Mouse (Mus musculus): ENCODE data around the gene Miip.
A peak's percentile ranks its signal among the peaks of the same experiment; 100 is the strongest.

Gene Miip

DNA sequence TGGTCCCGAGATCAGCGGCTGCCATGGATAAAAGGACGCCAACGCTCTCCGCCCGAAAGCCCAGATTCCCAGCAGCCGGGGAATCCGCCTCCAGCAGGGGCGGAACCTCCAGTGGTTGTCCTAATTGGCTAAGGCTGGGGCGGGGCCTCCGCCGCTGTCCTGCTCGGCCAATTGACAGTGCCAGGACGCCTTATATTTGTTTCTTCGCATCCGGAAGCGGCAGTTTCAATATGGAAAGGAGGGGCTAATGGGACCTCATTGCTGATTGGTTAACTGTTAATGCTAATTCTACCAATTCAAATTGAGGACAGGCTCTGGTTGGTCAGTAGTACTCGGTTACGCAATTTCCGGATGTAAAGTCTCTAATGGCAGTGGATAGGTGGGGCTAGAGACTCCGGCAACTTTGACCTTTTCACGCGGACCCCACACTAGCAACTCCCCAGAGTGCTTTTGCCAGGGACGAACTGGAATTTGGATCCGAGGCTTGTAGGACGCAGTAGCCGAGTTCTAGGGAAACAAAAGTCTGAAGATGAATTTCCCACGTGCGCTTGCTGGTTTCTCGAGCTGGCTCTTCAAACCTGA lies at the start of gene Miip, which contains the start of gene Fv1:
Miip (minus strand) TSS at position 367 of the 582 bp plus-strand sequence.
Fv1 (plus strand) TSS at position 530 of the 582 bp plus-strand sequence.
- DNase-seq (ENCODE audit: low spot score): peak; percentile 97

DNA sequence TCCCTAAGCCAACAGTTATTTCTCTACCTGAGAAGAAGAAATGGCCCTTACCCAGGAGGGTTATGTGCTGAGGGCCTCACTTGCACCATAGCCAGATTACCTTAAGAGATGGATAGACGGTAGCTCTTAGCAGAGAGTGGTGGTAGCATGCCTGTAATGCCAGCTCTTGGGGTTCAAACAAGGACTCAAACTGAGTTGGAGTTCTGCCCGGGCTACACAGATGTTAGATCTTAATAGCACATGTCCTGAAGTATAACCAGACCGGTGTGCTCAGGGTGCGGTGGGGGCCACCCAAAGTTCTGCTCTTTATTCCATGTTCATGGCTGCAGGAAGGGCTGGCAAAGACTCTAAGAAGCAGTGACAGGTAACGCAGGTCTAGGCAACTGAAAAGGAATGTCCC lies 40.9 kb upstream of the Miip start:
- no peak for DNase-seq (ENCODE audit: low spot score)

DNA sequence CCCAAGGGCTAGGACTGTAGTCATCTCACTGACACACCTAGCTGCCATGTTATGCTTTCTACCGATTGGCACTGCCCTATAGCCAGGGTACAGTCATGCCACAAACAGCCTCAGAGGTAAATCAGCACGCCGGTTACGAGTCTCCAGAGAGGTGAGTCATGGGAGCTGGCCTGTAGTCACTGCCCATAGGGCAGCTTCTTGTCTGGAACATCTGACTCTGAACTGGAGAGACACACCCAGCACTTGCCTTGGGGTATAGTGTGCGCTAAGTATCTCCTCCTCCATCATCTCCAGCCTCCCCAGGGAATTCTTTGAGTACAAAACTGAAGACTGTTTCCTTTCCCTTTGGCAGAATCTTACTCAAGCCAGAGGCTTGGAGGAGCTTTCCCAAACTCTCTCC lies 37.6 kb upstream of the Miip start:
- DNase-seq (ENCODE audit: low spot score): no peak

DNA sequence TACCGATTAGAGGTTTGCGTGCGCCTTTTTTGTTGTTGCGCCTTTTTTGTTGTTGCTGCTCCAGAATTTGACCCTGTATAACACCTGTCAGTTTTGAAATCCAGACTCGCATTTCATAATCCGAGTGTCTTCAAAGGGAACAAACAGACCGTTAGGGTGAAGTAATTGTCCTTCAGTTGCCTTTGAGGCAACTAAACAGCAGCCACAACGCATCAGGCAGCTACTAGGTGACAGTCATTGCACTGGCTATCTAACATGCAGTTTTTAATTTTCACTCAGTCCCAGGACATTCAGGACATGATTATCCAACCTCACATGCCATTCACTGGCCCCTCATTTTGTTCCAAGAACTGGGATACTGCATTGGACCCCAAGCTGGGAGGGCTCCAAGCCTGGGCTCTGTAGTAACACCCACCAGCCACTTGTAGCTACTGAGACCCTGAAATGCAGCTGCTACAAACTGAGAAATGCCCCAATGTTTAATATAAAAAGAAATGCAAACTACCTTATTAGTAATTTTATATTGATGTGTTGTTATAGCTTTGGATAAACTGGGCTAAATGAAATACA lies 36.6 kb upstream of the Miip start:
- no peak for DNase-seq (ENCODE audit: low spot score)

DNA sequence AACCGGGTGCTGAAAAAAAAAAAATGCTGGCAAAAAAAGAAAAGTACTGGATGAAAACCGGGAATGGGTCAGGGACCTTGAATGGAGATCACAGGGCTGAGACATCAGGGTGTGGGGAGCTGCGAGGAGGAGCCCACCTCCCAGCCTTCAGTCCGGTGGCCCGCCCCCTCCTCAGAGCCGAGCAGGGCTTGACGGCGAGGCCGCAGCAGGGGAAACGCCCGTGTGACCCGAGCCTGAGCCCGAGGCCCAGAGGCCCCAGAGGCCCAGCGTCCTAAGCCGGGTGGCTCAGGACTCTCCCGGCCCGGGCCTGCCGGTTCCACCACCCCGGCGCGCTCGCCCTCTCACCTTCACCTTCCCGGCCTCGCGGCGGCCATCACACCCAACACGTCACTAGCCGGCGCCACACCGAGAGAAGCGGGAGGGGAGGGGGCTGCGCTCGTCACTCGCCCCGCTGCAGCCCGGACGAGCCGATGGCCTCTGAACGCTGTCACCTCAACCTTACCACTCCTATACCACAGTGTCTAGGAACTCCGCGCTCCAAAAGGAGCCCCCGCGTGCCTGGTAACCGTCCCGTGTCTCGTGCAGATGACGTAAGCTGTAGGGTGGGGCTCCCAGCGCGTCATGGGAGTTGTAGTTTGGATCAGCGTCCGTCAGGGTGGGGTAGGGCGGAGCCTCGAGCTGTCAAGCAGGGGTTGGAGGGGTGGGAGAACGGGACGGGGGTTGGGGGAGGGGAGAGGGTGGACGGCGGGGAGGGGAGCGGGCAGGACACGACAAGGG lies 35.9 kb upstream of the Miip start, which contains the start of gene Mfn2:
Mfn2 (minus strand) TSS at position 392 of the 777 bp plus-strand sequence.
- peak; percentile 75 for DNase-seq (ENCODE audit: low spot score)

DNA sequence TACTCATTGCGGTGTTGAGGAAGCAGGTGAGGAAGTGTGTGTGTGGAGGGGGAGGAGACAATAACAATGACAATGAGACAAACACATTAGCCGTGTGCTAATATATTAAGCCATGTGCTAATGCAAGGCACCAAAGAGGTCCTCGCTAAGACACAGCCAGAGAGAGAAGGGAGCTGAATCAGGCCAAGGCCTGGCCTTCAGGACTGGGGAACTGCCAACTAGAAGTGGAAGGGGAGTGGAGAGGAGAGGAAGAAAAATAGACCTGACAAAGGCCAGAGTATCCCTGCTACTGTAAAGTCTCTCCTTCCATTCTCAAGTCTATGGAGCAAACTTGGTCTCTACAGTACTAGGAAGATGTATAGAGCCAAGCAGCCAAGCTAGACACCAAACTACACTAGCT lies 35.0 kb upstream of the Miip start:
- DNase-seq (ENCODE audit: low spot score): no peak

DNA sequence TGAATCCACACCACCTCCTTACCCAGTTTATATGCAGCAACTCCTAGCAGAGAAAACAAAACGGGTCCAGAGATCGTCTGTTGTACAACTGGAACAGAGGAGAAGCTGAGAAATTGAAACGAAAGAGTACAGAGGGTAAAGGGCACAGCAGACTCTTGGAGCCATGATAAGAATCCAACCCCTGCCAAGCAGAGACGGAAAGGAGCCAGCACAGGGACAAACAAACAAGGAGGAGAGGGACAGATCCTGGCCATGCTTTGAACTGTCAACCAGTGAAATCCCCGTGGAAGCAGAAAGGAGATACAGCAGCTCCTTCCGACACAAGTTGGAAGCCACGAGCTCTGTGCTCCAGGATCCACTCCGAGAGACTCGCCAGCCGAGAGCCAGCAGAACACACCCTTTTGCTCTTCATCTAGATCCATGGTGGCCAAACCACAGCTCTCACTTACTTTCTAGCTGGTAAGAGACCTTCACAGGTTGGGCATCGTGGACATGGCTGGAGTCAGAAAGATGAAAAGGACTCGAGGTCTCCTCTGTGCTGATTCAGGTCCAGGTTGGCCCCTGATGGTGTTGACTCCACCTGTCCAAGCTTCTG lies 34.4 kb upstream of the Miip start:
- DNase-seq (ENCODE audit: low spot score): no peak

DNA sequence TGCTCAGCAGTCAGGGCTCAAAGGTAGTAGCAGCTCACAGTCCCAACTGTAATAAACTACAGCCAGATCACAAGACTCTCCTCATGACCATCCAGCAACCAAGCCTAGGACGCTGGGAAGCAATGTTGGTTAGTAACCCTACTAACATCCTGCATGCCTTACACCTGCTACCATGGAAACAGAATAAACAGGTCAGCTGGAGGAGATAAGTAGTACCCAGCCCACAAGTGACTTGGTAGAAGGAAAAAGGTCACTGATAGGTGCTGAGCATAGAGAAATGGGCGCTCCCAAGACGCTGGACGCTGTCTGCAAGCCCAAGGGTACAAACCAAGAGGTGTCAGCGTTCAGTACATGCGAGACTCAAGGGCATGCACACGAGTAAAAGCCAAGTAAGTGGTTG lies 31.8 kb upstream of the Miip start:
- DNase-seq (ENCODE audit: low spot score): no peak

DNA sequence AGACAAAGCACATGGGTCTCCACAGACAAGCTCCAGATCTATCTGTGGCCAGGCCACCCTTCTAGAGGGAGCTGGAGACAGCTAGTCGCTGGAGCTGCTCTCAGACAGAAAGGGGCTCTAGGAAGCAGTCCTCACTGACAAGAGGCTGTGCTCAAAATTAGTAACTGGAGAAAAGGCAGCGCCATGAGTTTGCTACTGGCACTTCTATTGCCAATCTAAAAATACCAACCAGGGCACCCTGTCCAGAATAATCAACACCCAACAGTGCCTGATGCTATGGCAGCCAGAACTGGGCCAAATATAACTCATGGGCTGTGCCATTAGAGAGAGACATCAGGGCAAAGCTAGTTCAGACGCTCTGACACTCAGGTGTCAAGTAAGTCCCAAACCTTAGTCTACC lies 28.7 kb upstream of the Miip start:
- no peak for DNase-seq (ENCODE audit: low spot score)

DNA sequence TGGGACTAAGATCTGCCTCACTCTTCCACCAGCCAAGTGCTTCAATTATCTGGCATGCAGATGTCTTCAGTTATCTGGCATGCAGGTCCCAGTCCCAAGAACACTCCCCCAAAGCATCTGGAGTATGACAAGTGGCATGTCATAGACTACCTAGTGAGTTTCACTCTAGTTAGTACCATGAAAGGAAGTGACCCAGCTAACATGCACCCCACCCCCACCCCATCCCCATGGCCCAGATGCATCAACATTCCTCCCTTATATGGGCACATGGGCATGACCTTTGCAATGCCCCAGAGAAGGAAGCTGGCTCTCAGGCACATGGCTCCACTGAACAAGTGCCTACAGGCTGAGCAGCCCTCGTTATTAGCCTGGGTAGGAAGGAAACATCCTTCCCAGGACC lies 27.8 kb upstream of the Miip start:
- DNase-seq (ENCODE audit: low spot score): no peak

DNA sequence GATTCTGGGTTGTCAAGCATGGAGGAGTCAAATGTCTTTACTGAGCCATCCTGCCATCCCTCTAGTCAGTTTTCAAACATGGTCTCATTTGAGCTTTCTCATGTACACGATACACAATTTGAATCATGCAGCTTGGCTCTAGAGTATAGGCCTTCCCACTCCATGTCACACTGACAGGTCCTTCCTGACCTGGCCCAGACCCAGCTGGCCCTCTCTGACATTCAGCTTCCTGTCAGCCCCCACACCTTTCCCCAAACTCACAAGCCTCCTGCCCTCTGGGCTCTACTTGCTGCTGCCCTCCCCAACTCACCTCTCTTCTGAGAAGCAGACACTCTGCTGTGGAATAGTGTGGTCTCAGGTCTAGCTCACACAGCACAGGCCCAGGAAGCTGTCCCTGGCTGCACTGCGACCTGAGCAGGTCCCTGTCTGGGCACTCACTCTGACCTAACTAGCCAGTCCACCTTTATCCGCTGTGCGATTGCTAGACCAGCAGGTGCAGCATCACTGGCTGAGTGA lies 27.3 kb upstream of the Miip start:
- DNase-seq (ENCODE audit: low spot score): no peak

DNA sequence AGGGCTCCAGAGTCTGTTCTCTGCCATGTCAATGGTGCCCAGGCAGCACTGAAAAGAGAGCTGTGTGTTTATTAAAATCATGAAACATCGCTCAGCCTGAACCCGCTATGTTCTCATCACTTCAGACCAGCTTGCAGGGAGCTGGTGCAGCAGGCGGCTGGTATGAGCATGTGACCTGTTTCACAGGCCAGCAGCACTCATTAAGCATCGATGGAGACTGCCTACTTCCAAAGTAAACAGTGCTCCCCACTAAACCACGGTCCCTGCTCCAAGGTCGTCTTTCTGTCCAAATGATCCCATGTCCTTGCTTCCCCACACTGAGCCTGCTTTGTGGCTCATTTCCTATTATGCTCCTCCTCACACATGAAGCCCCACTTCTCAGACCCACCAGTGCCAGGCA lies 21.7 kb upstream of the Miip start:
- DNase-seq (ENCODE audit: low spot score): no peak

DNA sequence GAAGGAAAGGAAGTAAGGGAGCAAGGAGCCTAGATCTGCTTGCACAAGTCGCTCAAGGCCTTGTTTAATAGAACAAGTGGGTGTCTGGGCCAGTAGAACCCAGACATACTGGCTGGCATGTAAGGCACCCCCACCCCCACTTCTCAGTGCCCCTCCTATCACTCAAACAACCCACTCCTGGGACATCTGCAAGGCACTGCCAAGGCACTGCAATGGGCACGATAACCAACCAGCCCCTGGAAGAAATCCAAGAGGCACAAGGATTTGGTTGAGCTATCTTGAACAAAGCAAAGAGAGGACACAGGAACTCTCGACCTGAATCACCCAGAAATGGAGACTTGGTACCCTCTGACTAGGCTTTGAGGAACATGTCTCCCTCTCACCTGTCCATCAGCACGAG lies 19.6 kb upstream of the Miip start:
- DNase-seq (ENCODE audit: low spot score): no peak

DNA sequence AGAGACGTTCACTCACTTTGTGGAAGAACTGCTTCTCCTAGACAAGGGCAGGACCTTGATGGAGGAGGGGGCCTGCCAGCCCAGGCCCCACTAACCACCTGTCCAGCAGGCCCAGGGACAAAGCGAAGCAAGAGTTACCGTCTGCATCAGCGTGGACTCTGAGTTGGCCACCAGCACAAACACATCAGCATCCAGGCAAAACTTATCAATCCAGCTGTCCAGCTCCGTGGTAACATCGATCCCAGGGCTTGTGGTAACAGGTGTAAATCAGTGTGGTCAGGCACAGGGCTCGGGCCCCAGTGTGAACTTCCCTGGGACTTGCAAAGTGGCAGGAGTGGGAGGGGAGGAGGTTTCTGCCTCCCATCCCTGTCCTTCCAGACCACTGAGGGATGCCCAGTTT lies 18.7 kb upstream of the Miip start:
- DNase-seq (ENCODE audit: low spot score): no peak

DNA sequence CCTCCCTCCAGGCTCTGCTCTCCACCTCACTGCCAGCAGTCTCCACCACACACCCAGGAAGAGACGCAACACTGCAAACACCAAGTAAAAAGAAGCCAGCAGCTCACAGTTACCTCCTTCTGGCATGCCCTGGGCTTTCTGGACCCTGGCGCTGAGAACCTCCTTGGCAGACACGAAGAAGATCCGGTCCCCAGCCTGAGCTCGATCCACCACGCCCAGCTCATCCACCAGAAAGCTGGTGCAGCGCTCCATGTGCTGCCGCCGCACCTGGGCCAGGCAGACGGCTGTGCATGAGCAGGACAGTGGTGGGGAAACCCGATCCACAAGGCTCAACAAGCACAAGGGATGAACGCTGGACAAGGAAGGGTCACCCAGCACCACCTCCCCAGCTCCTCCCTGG lies 17.5 kb upstream of the Miip start:
- DNase-seq (ENCODE audit: low spot score): no peak

DNA sequence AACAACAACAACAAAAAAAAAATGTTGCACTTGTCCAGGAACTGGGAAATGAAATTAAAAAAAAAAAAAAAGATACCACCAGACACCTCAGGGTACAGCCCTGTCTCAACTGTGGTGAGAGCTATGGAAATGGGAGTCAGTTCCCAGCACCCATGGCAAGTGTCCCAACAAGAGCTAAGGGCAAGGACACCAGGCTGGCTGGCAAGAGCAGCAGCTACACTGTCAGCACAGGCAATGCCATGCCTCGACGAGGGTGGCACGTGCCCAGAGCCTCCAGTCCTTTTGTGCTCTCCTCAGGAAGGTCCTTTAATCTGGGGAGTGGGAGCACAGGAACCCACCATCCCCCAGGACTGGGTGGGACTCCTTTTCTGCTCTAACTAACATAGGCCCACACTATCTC lies 15.5 kb upstream of the Miip start:
- no peak for DNase-seq (ENCODE audit: low spot score)

DNA sequence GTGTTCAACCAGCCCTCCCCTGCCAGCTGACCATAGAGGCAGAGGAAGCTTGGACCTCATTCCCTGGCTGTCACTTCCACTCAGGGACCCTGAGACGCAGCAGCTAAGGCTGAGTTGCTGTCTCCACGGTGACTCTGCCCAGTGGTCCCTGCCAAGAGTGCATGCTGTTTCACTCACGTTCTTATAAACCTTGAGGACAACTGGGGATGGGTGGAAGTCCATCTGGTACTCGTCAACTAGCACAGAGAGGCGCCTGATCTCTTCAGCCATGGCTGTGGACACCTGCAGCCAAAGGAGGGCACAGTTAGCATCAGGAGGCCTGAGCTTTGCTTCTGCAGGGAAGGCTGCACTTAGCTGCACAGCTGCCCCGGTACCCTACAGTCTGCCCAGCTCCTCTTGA lies 14.4 kb upstream of the Miip start:
- DNase-seq (ENCODE audit: low spot score): no peak

DNA sequence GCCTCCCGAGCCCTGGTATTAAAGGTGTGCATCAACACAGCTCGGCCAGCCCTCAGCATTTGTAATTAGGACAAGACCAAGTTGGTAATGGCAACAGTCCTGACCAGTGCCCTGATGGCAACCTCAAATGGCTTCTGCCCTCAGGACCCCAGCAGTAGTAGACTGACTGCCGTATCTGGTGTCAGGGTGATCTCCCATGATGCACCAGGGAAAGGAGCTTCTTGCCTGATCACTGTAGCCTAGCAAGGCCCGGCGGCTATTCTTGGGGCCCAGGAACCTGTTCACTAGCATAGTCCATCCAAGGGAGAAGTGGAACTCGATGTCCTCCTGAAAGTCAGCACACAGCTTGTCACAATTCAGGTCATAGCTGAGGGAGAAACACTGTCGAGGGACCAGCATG lies 13.2 kb upstream of the Miip start:
- no peak for DNase-seq (ENCODE audit: low spot score)

DNA sequence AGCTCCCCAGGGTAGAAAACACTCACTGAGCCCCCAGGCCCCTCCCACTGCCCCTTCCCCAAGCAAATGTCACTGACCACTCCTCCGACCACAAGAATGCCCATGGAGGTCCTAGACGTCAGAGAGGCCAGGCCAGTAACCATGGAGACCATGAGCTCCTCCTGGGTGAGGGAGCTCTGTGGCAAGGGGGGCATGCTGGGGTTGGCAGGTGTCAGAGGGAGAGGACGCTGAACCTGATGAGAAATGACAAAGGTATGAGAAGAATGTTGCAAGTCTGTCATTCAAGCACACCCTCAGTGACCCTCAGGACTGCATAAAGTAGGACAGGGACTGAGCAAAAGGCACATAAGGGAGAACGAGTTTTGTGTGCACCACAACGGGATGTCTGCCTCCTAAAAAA lies 11.2 kb upstream of the Miip start:
- DNase-seq (ENCODE audit: low spot score): no peak

DNA sequence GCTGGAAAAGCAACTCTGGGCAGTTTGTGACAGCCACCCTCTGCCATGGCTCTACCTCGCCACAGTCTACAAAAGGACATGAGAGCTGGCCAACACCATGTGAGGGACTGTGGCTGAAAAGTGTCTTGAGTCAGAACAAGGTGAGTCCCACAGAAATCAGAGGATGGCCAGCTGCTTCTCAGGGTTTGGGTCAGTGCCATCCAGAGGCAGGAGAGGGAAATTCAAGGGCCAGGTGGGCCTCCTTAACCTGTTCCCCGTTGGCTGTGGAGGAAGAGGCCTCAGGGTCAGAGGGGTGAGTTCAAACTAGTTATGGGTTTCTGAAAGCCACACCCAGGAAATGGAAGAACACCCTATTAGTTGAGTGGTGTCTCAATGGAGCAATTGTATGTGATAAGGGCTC lies 10.8 kb upstream of the Miip start:
- no peak for DNase-seq (ENCODE audit: low spot score)

DNA sequence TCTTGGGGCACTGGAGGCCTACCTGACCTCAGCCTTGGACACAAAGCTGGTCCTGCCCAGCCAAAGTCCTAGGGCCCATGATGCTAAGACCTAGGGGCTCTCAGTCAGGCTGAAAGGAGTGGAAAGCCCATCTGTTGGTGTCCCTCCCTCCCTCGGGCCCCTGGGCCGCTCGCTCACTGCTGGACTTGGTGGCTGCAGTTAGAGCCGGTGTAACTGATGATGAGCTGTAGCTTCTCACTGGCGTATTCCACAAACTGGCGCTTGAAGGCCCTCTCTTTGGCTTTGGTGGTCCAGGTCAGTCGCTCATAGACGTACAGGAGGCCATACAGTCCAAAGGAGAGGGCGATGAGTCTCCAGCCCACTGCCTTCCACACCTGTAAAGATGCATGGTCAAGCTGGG lies 9.9 kb upstream of the Miip start:
- DNase-seq (ENCODE audit: low spot score): no peak

DNA sequence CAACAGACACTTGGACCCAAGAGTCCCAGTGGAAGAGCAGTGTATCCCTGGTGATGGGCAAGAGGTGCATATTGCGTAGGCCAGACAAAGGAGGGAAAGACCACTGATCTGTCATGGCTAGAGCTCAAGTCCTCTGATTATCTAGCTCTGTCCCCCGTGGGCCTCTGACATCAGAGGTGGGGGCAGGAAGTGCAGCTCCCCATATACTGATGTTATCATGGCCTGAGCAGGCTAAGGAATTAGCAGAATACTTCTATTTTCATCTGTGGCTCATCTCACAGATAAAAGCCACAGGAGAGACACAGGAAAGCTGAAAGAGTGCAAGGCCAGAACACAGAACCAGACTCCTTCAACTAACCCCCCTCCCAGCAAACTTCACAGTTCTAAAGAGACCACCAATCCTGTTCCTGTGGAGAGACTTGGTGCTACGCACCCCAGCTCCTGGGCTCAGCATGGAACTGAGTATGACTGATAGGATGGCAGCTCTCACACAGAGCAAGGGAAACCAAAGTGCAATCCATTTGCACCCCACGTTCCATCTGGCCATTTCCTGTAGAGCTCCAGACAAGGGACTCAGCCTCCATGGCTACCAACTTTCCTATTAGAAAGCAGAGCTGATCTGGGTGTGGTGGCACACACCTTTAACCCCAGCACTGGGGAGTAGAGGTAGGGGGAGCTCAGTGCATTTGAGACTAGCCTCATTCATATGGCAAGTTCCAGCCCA lies 7.4 kb upstream of the Miip start:
- DNase-seq (ENCODE audit: low spot score): no peak

All from ovary, adult 18-20 months (tissue).